Mouse (Mus musculus) G1E (cell line): Measurements from ENCODE around the gene Nrg3.

ENCODE experiments used
- CTCF ChIP-seq: IDR thresholded peaks from 2 replicates; pipeline ENCODE4 v1.5.1; 2012; ENCODE audit warnings: low read depth, low read length, inconsistent platforms, mixed read lengths
- GATA1 ChIP-seq: IDR thresholded peaks from 2 replicates; pipeline ENCODE4 v1.6.1; 2012; ENCODE audit warnings: borderline replicate concordance, low read length, inconsistent platforms, mixed read lengths
- TAL1 ChIP-seq: conservative IDR thresholded peaks from 2 replicates; pipeline ENCODE4 v1.6.1; 2012; ENCODE audit warnings: low read depth, low read length, inconsistent platforms, mixed read lengths

GRCm38 (mm10) chr14:39014126-39014525 is 458.8 kb downstream of the Nrg3 start:
- TF ChIP-seq CTCF (no peak), TAL1 (no peak), GATA1 (no peak)
